Mouse (Mus musculus) lung, postnatal 0 days (tissue): ENCODE results near the gene Elmo2.

ENCODE experiments used
- CTCF ChIP-seq: IDR thresholded peaks from 2 replicates; pipeline ENCODE4 v1.5.1; 2016; ENCODE audit warnings: antibody characterized with exemption, mild to moderate bottlenecking
- EP300 ChIP-seq: IDR thresholded peaks from 2 replicates; pipeline ENCODE4 v1.6.1; 2016; ENCODE audit warnings: antibody characterized with exemption, mild to moderate bottlenecking, control low read depth

DNA sequence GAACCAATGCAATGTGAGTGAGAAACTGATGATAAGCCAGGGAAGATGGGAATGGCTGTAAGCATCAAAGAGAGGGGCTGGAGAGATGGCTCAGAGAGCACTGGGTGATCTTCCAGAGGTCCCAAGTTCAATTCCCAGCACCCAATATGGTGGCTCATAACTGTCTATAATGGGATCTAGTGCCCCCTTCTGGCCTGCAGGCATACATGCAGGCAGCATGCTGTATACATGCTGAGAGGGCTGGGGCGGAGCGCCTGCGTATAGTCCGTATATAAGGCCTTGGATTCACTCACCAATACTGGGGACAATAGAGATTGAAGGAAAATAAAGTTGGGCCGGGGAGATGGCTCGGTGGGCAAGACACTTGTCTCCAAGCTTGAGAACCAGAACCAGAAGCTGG, 37.0 kb upstream of the Elmo2 start:
- no peak; the same call in 1 of the 2 replicates for TF ChIP-seq CTCF
- TF ChIP-seq EP300, result no peak
